Mouse (Mus musculus) midbrain, postnatal 0 days (tissue): ENCODE measurements around the gene C3. TPM values are rescaled to one million over a fixed set of nuclear protein-coding genes. Genes with fewer than 3 reads are reported as not detected.

Source experiments
- ATAC-seq: fragments of 200-750 bp; cut with Nextera tagmentation; 2 replicates; pipeline ENCODE4 v1.8.0; 2017; ENCODE audit warnings: moderate number of reproducible peaks, mild to moderate bottlenecking, moderate TSS enrichment, moderate library complexity; ENCODE audit not compliant: low FRiP score
- DNase-seq: peaks from one replicate; pipeline ENCODE4 v3.0.0-alpha.2; 2015; ENCODE audit warnings: low spot score
- H3K27ac ChIP-seq: fragments of 300-500 bp; sonication (generic); 2 replicates; pipeline ENCODE4 v1.5.1; 2014; ENCODE audit warnings: low read depth, mild to moderate bottlenecking, low read length, mixed read lengths
- H3K27me3 ChIP-seq: fragments of 300-500 bp; sonication (generic); 2 replicates; pipeline ENCODE4 v1.6.1; 2014; ENCODE audit warnings: low read length, control low read depth, mixed read lengths; ENCODE audit not compliant: insufficient read depth
- H3K36me3 ChIP-seq: fragments of 300-500 bp; sonication (generic); 2 replicates; pipeline ENCODE4 v1.6.1; 2014; ENCODE audit warnings: low read length, control low read depth, mixed read lengths; ENCODE audit not compliant: insufficient read depth
- H3K4me1 ChIP-seq: fragments of 300-500 bp; sonication (generic); 2 replicates; pipeline ENCODE4 v1.6.1; 2014; ENCODE audit warnings: mild to moderate bottlenecking, control low read depth, antibody characterized with exemption, low read length, mixed read lengths; ENCODE audit not compliant: insufficient read depth
- H3K4me2 ChIP-seq: fragments of 300-500 bp; sonication (generic); 2 replicates; pipeline ENCODE4 v1.6.1; 2014; ENCODE audit warnings: low read depth, mild to moderate bottlenecking, low read length, mixed read lengths; ENCODE audit not compliant: poor library complexity, severe bottlenecking
- H3K4me3 ChIP-seq: fragments of 300-500 bp; sonication (generic); 2 replicates; pipeline ENCODE4 v1.5.1; 2014; ENCODE audit warnings: low read depth, mild to moderate bottlenecking, low read length, moderate library complexity
- H3K9ac ChIP-seq: fragments of 300-500 bp; sonication (generic); replicated peaks from 2 replicates; pipeline ENCODE4 v1.6.1; 2014; ENCODE audit warnings: mild to moderate bottlenecking, low read length, moderate library complexity, mixed read lengths; ENCODE audit not compliant: poor library complexity, severe bottlenecking
- H3K9me3 ChIP-seq: fragments of 300-500 bp; sonication (generic); 2 replicates; pipeline ENCODE4 v1.6.1; 2016; ENCODE audit warnings: low read length, control low read depth
- CTCF ChIP-seq: IDR thresholded peaks from 2 replicates; pipeline ENCODE4 v1.5.1; 2016; ENCODE audit warnings: antibody characterized with exemption, mild to moderate bottlenecking
- WGBS: fragments of 180-500 bp; shearing (Covaris S2); extraction: QIAGEN DNeasy Blood & Tissue Kit; methylation state at CpG from one replicate; pipeline ENCODE4 v1.1.7; 2014; 5-methylcytosine and 5-hydroxymethylcytosine counted together
- polyA plus RNA-seq: library from polyadenylated mRNA; unstranded; fragments of >200 nt; fragmentation: Nextera tagmentation; extraction: Ambion mirVana; gene quantifications from 2 replicates; pipeline ENCODE4 v1.2.1, GENCODE M21; 2015
- total RNA-seq: library from RNA; depleted of rRNA; stranded (reverse); fragments of >200 nt; gene quantifications from 2 replicates; pipeline ENCODE4 v1.2.3, GENCODE M21; 2014

Gene C3
- total and polyA plus RNA-seq, 2 experiments from 2014 or later = 0.49 to 1.7 TPM

DNA sequence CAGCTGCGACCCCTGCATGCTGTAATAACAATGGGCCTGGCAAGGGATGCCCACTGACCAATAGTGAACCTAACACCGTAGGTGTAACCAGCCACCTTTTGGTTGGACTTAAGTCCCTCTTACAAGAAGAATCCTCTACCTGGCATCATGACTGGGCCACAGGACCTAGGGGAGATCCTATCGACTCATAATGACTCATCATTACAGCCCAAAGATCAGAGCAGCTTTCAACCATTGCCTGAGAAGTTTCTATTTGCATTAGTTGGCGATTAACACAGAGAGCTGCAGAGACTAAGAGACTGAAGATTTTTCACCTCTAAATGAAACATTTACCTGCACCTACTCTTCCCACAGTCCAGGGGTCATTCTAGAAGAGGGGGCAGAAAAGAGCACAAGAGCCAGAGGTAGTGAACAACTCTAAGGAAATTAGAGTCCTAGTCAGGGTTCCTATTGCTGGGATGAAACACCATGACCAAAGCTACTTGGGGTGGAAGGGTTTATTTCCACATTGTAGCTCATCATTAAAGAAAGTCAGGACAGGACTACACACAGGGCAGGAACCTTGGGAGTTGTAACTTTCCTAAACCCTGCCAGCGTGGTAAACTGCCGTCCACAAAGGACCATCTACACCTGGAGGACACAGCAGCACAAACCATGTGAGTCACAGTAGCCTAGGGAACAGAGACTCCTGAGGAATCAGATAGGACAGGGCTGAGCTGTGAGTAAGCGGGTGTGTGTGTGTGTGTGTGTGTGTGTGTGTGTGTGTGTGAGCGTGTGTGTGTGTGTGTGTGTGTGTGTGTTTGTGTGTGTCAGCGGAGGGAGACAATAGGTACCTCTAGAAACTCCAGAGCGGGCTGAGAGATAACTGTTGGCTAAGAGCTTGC is 25.9 kb downstream of the C3 start:
- no peak for TF ChIP-seq CTCF
- no peaks in the 10 kb centered on the region for H3K27me3 ChIP-seq
- DNase-seq (no peak), ATAC-seq (no peak)
- H3K27ac ChIP-seq = no peak overlapping the region
- no peaks in the 10 kb centered on the region for H3K9me3 ChIP-seq
- no peak overlapping the region for H3K4me3 ChIP-seq
- H3K4me1 ChIP-seq = no peaks in the 10 kb centered on the region
- 86% methylated on average over 10 of the region's 10 CpGs for WGBS
- H3K4me2 ChIP-seq = no peak overlapping the region
- H3K36me3 ChIP-seq = no peaks in the 10 kb centered on the region
- H3K9ac ChIP-seq = no peak overlapping the region

GRCm38 (mm10) chr17:57198252-57198651 is 29.7 kb downstream of the C3 start:
- 77% methylated on average over 3 of the region's 3 CpGs for WGBS
- ATAC-seq (no peak), DNase-seq (no peak)
- Histone ChIP-seq H3K4me2 (no peak overlapping the region), H3K4me1 (no peaks in the 10 kb centered on the region), H3K9me3 (no peaks in the 10 kb centered on the region), H3K9ac (no peak overlapping the region), H3K27me3 (no peaks in the 10 kb centered on the region), H3K4me3 (no peak overlapping the region), H3K27ac (no peak overlapping the region), H3K36me3 (no peaks in the 10 kb centered on the region)
- no peak for TF ChIP-seq CTCF

DNA sequence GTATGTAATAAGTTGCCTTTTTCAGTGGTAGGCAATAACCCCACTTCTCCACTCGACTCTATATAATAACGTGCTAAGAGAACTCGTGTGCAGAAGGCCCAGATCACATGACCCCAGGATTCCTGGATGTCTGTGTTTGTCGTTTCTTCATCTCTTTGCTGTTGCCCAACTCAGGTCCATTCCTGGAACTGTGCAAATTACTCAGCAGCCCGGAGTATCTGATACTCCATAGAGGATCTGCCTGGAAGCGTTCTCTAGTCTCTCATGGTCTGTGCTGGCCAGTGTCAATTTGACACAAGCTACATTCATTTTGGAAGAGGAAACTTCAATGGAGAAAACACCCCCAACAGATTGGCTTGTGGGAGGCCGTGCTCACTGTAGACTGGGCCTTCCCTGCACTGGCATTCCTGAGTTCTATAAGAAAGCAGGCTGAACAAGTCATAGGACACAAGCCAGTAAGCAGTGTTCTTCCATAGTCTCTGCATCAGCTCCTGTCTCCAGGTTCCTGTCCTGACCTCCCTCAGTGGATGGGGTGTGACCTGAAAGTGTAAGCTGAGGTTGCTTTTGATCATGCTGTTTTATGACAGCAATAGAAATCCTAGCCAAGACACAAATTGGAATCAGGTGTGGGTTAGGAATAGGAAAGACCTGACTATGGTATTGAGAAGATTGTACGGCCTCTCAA is 32.5 kb downstream of the C3 start:
- Histone ChIP-seq H3K4me1 (no peaks in the 10 kb centered on the region), H3K27ac (no peak overlapping the region), H3K9ac (no peak overlapping the region), H3K4me2 (no peak overlapping the region), H3K4me3 (no peak overlapping the region), H3K27me3 (no peaks in the 10 kb centered on the region), H3K36me3 (no peaks in the 10 kb centered on the region), H3K9me3 (no peaks in the 10 kb centered on the region)
- no peak for TF ChIP-seq CTCF
- DNase-seq (no peak), ATAC-seq (no peak)
- WGBS = 83% methylated on average over 8 of the region's 8 CpGs

DNA sequence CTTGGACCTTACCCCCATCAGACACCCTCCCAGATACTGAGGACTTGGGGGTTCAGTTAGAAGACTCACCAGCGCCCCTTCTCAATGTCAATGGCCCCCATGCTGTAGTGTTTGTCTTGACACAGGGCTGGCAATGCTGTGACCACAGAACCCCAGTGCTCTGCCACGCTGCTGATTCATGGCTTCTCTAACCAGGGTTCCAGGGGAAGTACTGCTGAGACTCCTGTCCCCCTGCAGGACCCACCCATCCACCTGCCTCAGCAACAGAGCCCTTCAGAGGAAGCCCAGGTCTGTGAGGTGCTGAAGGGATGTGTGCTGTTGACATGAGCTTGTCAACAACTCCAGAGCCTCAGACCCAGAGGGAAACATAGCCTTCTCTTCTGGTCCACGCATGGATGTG is 33.2 kb downstream of the C3 start:
- Histone ChIP-seq H3K4me1 (no peaks in the 10 kb centered on the region), H3K27ac (no peak overlapping the region), H3K9me3 (no peaks in the 10 kb centered on the region), H3K4me2 (no peak overlapping the region), H3K36me3 (no peaks in the 10 kb centered on the region), H3K9ac (no peak overlapping the region), H3K4me3 (no peak overlapping the region), H3K27me3 (no peaks in the 10 kb centered on the region)
- 77% methylated on average over 3 of the region's 3 CpGs for WGBS
- ATAC-seq = no peak
- TF ChIP-seq CTCF = no peak
- DNase-seq = no peak

- TF ChIP-seq CTCF = no peak
- H3K9ac ChIP-seq = no peak within 1 kb of the TSS
- H3K27ac ChIP-seq = no peak within 1 kb of the TSS
- H3K4me1 ChIP-seq = no peaks in the 10 kb centered on the region
- no peak within 1 kb of the TSS for H3K4me2 ChIP-seq
- ATAC-seq = no peak
- H3K36me3 ChIP-seq = no peaks in the 10 kb centered on the region
- 83% methylated on average over 11 of the region's 11 CpGs for WGBS
- H3K27me3 ChIP-seq = no peaks in the 10 kb centered on the region
- no peak within 1 kb of the TSS for H3K4me3 ChIP-seq
- DNase-seq = no peak
- H3K9me3 ChIP-seq = no peaks in the 10 kb centered on the region
Observed at GRCm38 (mm10) chr17:57194041-57194507, 33.9 kb downstream of the C3 start, which contains the start of gene Tnfsf14. Tnfsf14 (minus strand) TSS chr17:57194177.
